Mouse (Mus musculus): ENCODE data around the gene Rspo1. TPM values are rescaled to one million over a fixed set of nuclear protein-coding genes. Genes with fewer than 3 reads are reported as not detected.

The Rspo1 gene
- polyA plus RNA-seq, 1 experiment from 2014 or later, result 25.1 TPM

GRCm38 (mm10) chr4:124951036-124951433 is 35.2 kb upstream of the Rspo1 start:
- H3K9ac ChIP-seq (replicated peaks; ENCODE audit: low read length), result no peak overlapping the region
- ATAC-seq (ENCODE audit: low FRiP score, low TSS enrichment), result no peak
- no peaks in the 10 kb centered on the region for H3K27me3 ChIP-seq (ENCODE audit: insufficient read depth, low read length)
- H3K9me3 ChIP-seq (ENCODE audit: low read length), result no peaks in the 10 kb centered on the region
- WGBS, result 22% methylated on average over 10 of the region's 10 CpGs
- peaks cover 12% of the 10 kb centered on the region for H3K4me1 ChIP-seq (ENCODE audit: insufficient read depth, low read length)
- H3K36me3 ChIP-seq (ENCODE audit: insufficient read depth, low read length), result no peaks in the 10 kb centered on the region
- H3K4me3 ChIP-seq (ENCODE audit: low read length), result no peak overlapping the region
- peak overlapping the region; percentile 33; the same call in 1 of the 2 replicates for H3K4me2 ChIP-seq (replicated peaks; ENCODE audit: low read depth, low read length)
- 0 out of 2 replicates have a peak overlapping the region, but pooled peaks have one; percentile 31 for H3K27ac ChIP-seq (ENCODE audit: low read length)

GRCm38 (mm10) chr4:124953546-124953945 is 32.7 kb upstream of the Rspo1 start:
- Histone ChIP-seq H3K9me3 (ENCODE audit: low read length) (no peaks in the 10 kb centered on the region), H3K9ac (replicated peaks; ENCODE audit: low read length) (no peak overlapping the region), H3K4me3 (ENCODE audit: low read length) (no peak overlapping the region), H3K27ac (ENCODE audit: low read length) (no peak overlapping the region), H3K4me2 (replicated peaks; ENCODE audit: low read depth, low read length) (no peak overlapping the region), H3K36me3 (ENCODE audit: insufficient read depth, low read length) (no peaks in the 10 kb centered on the region), H3K4me1 (ENCODE audit: insufficient read depth, low read length) (peaks cover 14% of the 10 kb centered on the region), H3K27me3 (ENCODE audit: insufficient read depth, low read length) (no peaks in the 10 kb centered on the region)
- WGBS, result 59% methylated on average over 4 of the region's 4 CpGs
- ATAC-seq (ENCODE audit: low FRiP score, low TSS enrichment), result no peak

- Histone ChIP-seq H3K4me2 (replicated peaks; ENCODE audit: low read depth, low read length) (no peak overlapping the region), H3K36me3 (ENCODE audit: insufficient read depth, low read length) (no peaks in the 10 kb centered on the region), H3K27me3 (ENCODE audit: insufficient read depth, low read length) (no peaks in the 10 kb centered on the region), H3K27ac (ENCODE audit: low read length) (no peak overlapping the region), H3K9me3 (ENCODE audit: low read length) (no peaks in the 10 kb centered on the region), H3K4me1 (ENCODE audit: insufficient read depth, low read length) (peaks cover 15% of the 10 kb centered on the region), H3K4me3 (ENCODE audit: low read length) (no peak overlapping the region), H3K9ac (replicated peaks; ENCODE audit: low read length) (no peak overlapping the region)
- ATAC-seq (ENCODE audit: low FRiP score, low TSS enrichment), result no peak
- 78% methylated on average over 2 of the region's 2 CpGs for WGBS
Observed at GRCm38 (mm10) chr4:124957284-124957683, 28.9 kb upstream of the Rspo1 start.

GRCm38 (mm10) chr4:124959062-124959461 is 27.2 kb upstream of the Rspo1 start:
- no peaks in the 10 kb centered on the region for H3K27me3 ChIP-seq (ENCODE audit: insufficient read depth, low read length)
- no peak overlapping the region for H3K4me3 ChIP-seq (ENCODE audit: low read length)
- H3K9ac ChIP-seq (replicated peaks; ENCODE audit: low read length), result no peak overlapping the region
- H3K4me1 ChIP-seq (ENCODE audit: insufficient read depth, low read length), result peaks cover 15% of the 10 kb centered on the region
- 18% methylated on average over 11 of the region's 11 CpGs for WGBS
- no peak overlapping the region for H3K4me2 ChIP-seq (replicated peaks; ENCODE audit: low read depth, low read length)
- no peaks in the 10 kb centered on the region for H3K36me3 ChIP-seq (ENCODE audit: insufficient read depth, low read length)
- H3K27ac ChIP-seq (ENCODE audit: low read length), result peak overlapping the region; percentile 67
- peak; percentile 86 for ATAC-seq (ENCODE audit: low FRiP score, low TSS enrichment)
- H3K9me3 ChIP-seq (ENCODE audit: low read length), result no peaks in the 10 kb centered on the region

- H3K36me3 ChIP-seq (ENCODE audit: insufficient read depth, low read length), result no peaks in the 10 kb centered on the region
- no peak overlapping the region for H3K4me2 ChIP-seq (replicated peaks; ENCODE audit: low read depth, low read length)
- no peak overlapping the region for H3K9ac ChIP-seq (replicated peaks; ENCODE audit: low read length)
- H3K27ac ChIP-seq (ENCODE audit: low read length), result no peak overlapping the region
- no peaks in the 10 kb centered on the region for H3K9me3 ChIP-seq (ENCODE audit: low read length)
- peaks cover 21% of the 10 kb centered on the region for H3K4me1 ChIP-seq (ENCODE audit: insufficient read depth, low read length)
- no peak for ATAC-seq (ENCODE audit: low FRiP score, low TSS enrichment)
- no peak overlapping the region for H3K4me3 ChIP-seq (ENCODE audit: low read length)
- H3K27me3 ChIP-seq (ENCODE audit: insufficient read depth, low read length), result no peaks in the 10 kb centered on the region
- 83% methylated on average over 11 of the region's 11 CpGs for WGBS
Observed at GRCm38 (mm10) chr4:124960940-124961339, 25.3 kb upstream of the Rspo1 start.

- Histone ChIP-seq H3K4me1 (ENCODE audit: insufficient read depth, low read length) (peaks cover 21% of the 10 kb centered on the region), H3K27ac (ENCODE audit: low read length) (no peak overlapping the region), H3K9ac (replicated peaks; ENCODE audit: low read length) (no peak overlapping the region), H3K4me2 (replicated peaks; ENCODE audit: low read depth, low read length) (no peak overlapping the region), H3K4me3 (ENCODE audit: low read length) (no peak overlapping the region), H3K27me3 (ENCODE audit: insufficient read depth, low read length) (no peaks in the 10 kb centered on the region), H3K36me3 (ENCODE audit: insufficient read depth, low read length) (no peaks in the 10 kb centered on the region), H3K9me3 (ENCODE audit: low read length) (no peaks in the 10 kb centered on the region)
- no peak for ATAC-seq (ENCODE audit: low FRiP score, low TSS enrichment)
- 46% methylated on average over 11 of the region's 11 CpGs for WGBS
Observed at GRCm38 (mm10) chr4:124962576-124962975, 23.7 kb upstream of the Rspo1 start.

- 18% methylated on average over 8 of the region's 8 CpGs for WGBS
Observed at GRCm38 (mm10) chr4:124964912-124965599, 21.2 kb upstream of the Rspo1 start.

GRCm38 (mm10) chr4:124968711-124969110 is 17.5 kb upstream of the Rspo1 start:
- ATAC-seq (ENCODE audit: low FRiP score, low TSS enrichment), result no peak
- H3K4me1 ChIP-seq (ENCODE audit: insufficient read depth, low read length), result peaks cover 6% of the 10 kb centered on the region
- H3K9ac ChIP-seq (replicated peaks; ENCODE audit: low read length), result no peak overlapping the region
- no peak overlapping the region for H3K27ac ChIP-seq (ENCODE audit: low read length)
- no peak overlapping the region for H3K4me3 ChIP-seq (ENCODE audit: low read length)
- no peak overlapping the region for H3K4me2 ChIP-seq (replicated peaks; ENCODE audit: low read depth, low read length)
- H3K36me3 ChIP-seq (ENCODE audit: insufficient read depth, low read length), result no peaks in the 10 kb centered on the region
- WGBS, result 58% methylated on average over 6 of the region's 6 CpGs
- H3K27me3 ChIP-seq (ENCODE audit: insufficient read depth, low read length), result no peaks in the 10 kb centered on the region
- no peaks in the 10 kb centered on the region for H3K9me3 ChIP-seq (ENCODE audit: low read length)

More at GRCm38 (mm10) chr4:124964912-124965599, 21.2 kb upstream of the Rspo1 start:
- H3K27ac ChIP-seq (ENCODE audit: low read length), result no peak overlapping the region
- H3K36me3 ChIP-seq (ENCODE audit: insufficient read depth, low read length), result no peaks in the 10 kb centered on the region
- peaks cover 6% of the 10 kb centered on the region for H3K4me1 ChIP-seq (ENCODE audit: insufficient read depth, low read length)
- H3K4me2 ChIP-seq (replicated peaks; ENCODE audit: low read depth, low read length), result no peak overlapping the region
- H3K9ac ChIP-seq (replicated peaks; ENCODE audit: low read length), result no peak overlapping the region
- no peaks in the 10 kb centered on the region for H3K27me3 ChIP-seq (ENCODE audit: insufficient read depth, low read length)
- ATAC-seq (ENCODE audit: low FRiP score, low TSS enrichment), result peak; percentile 52; the same call in 1 of the 2 replicates
- H3K4me3 ChIP-seq (ENCODE audit: low read length), result no peak overlapping the region
- no peaks in the 10 kb centered on the region for H3K9me3 ChIP-seq (ENCODE audit: low read length)

GRCm38 (mm10) chr4:124969219-124969848 is 16.9 kb upstream of the Rspo1 start:
- H3K9ac ChIP-seq (replicated peaks; ENCODE audit: low read length), result no peak overlapping the region
- ATAC-seq (ENCODE audit: low FRiP score, low TSS enrichment), result no peak
- H3K4me1 ChIP-seq (ENCODE audit: insufficient read depth, low read length), result peaks cover 6% of the 10 kb centered on the region
- no peaks in the 10 kb centered on the region for H3K36me3 ChIP-seq (ENCODE audit: insufficient read depth, low read length)
- WGBS, result 81% methylated on average over 7 of the region's 7 CpGs
- no peak overlapping the region for H3K4me3 ChIP-seq (ENCODE audit: low read length)
- H3K9me3 ChIP-seq (ENCODE audit: low read length), result no peaks in the 10 kb centered on the region
- H3K27ac ChIP-seq (ENCODE audit: low read length), result no peak overlapping the region
- no peak overlapping the region for H3K4me2 ChIP-seq (replicated peaks; ENCODE audit: low read depth, low read length)
- no peaks in the 10 kb centered on the region for H3K27me3 ChIP-seq (ENCODE audit: insufficient read depth, low read length)

GRCm38 (mm10) chr4:124970194-124970593 is 16.0 kb upstream of the Rspo1 start:
- no peak for ATAC-seq (ENCODE audit: low FRiP score, low TSS enrichment)
- 67% methylated on average over 11 of the region's 11 CpGs for WGBS

More at GRCm38 (mm10) chr4:124970194-124970593, 16.0 kb upstream of the Rspo1 start:
- Histone ChIP-seq H3K36me3 (ENCODE audit: insufficient read depth, low read length) (no peaks in the 10 kb centered on the region), H3K27me3 (ENCODE audit: insufficient read depth, low read length) (no peaks in the 10 kb centered on the region), H3K9me3 (ENCODE audit: low read length) (no peaks in the 10 kb centered on the region), H3K4me3 (ENCODE audit: low read length) (no peak overlapping the region), H3K4me1 (ENCODE audit: insufficient read depth, low read length) (peaks cover 3% of the 10 kb centered on the region), H3K27ac (ENCODE audit: low read length) (no peak overlapping the region), H3K4me2 (replicated peaks; ENCODE audit: low read depth, low read length) (no peak overlapping the region), H3K9ac (replicated peaks; ENCODE audit: low read length) (no peak overlapping the region)

Data from kidney, embryonic 16.5 days (tissue).